Mouse (Mus musculus): ENCODE results near the gene Nr1d1. TPM values are rescaled to one million over a fixed set of nuclear protein-coding genes. Genes with fewer than 3 reads are reported as not detected.

Nr1d1 gene
- 27.2 and 64.4 TPM in 2 replicates for polyA plus RNA-seq (2015; fragmentation: Nextera tagmentation; extraction: Ambion mirVana)

DNA sequence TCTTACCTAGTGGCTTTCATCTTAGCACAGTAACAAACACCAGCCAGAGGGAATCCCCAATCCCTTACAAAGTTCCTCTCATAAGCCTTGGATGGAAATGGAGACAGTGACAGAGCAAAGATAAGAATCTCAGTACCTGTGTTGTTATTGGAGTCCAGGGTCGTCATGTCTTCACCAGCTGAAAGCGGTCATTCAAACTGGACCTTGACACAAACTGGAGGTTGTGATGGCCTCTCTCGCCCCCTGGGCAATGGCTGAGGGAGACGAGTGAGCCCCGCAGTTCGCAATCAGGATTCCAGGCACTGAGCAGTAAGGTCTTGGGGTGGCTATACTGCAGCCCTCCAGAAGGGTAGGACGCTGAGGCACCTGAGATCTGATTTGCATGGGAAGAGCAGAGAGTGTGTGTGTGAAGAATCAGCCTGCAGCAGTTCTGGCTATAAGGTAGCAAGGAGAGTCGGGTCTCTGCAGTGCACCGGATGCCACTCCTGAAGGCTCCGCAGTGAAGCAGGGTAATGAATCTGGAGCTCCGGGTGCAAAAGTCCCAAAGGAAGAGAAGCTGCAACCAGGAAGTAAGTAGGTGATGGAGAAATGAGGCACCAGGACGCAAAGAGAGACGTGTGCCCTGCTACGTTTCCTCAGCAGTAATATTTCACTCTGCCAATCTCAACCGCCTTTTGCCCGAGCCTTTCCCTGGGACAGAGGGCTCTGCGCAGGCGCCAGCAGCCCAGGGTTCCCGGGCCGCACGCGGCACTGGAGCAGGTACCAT, at the start of gene Nr1d1:
Gene Nr1d1, minus strand, starts transcription at position 752 of the 766 bp plus-strand sequence.

DNA sequence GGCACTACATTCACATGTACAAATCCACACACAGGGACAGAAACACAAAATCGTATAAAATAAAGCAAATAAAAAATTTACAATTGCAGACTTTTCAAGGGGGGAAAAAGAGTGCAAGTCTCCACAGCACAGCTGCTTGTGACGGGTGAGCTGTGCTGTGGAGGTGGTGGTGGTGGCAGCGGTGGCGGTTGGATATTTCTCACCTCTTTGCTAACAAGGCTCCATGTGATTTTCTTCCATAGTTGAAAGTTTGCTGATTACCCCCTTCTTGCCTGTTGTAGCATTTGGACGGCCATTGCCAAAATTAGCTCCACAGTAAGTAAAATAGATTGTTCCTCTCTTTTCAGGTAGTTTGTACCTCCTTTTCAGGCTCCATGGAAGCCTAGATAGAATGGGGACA, 29.5 kb upstream of the Nr1d1 start, which contains the start of gene Casc3:
Gene Casc3, plus strand, starts transcription at position 301 of the 400 bp plus-strand sequence.

GRCm38 (mm10) chr11:98795015-98795713, 20.0 kb upstream of the Nr1d1 start, which contains the start of gene Msl1:
Msl1 (plus strand) TSS chr11:98795516.

DNA sequence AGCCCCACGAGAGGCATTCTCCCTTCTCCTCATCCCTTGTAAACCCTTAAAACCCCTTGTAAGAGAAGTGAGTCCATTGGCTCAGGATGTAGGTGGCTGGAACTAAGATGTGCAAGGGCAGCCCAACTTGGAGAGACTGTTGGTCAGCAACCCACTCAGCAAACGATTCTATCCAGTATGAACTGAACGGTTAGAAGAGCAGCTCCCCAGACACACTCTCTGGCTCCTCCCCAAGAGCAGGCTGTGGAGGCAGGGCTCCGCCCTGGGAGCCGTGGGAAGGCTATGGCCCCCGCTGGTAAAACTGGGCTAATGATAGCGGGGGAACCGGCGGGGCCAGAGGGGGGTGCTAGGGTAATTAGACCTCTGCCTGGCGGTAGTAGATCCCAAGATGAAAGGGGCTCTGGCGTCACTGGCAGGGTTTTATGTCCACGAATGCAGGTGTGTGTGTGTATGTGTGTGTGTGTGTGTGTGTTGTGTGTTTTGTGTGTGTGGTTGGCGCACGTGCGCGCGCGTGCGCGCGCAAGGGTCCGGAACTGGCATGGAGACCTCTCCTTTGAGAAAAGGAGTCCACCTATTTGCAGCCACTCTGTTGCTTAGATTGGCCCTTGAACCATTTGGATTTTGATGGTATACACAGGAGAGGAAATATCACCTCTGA, 34.6 kb downstream of the Nr1d1 start, which contains the start of gene Thra:
Gene Thra, plus strand, starts transcription at position 246 of the 658 bp plus-strand sequence.

DNA sequence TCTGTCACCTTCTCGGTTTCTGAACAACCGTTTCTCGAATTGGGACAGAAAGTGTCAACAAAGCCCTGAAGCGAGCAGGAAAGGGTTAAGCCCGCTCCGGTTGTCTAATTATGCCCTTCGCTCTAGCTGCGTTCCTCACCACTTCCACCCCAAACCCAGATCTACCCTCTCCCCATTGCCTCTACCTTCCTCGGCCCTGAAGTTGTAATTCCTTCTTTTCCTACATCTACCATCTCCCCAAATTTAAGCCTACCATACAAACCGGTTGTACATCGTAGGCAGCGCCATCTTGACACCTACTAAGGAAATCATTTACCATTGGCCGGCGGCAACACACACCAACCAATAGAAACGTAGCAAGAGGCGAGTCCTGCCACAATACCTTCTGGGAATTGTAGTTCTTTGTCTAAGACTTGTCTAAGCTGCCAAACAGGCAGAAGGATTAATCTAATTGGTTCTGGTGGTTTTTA, 46.0 kb downstream of the Nr1d1 start, which contains the start of gene Med24:
Gene Med24, minus strand, starts transcription at position 317 of the 470 bp plus-strand sequence.

Other genes with a start within 250 kb of the Nr1d1 start
- 0.21 and 0.30 TPM in 2 replicates for gene Ikzf3, start 229.3 kb downstream of the Nr1d1 start, polyA plus RNA-seq (2015; fragmentation: Nextera tagmentation; extraction: Ambion mirVana)
- gene Zpbp2, start 224.2 kb downstream of the Nr1d1 start, polyA plus RNA-seq (2015; fragmentation: Nextera tagmentation; extraction: Ambion mirVana) = 0.66 and 1.1 TPM in 2 replicates
- gene Ormdl3, start 188.0 kb downstream of the Nr1d1 start, polyA plus RNA-seq (2015; fragmentation: Nextera tagmentation; extraction: Ambion mirVana) = 55.8 and 86.2 TPM in 2 replicates
- gene Lrrc3c, start 177.0 kb downstream of the Nr1d1 start, polyA plus RNA-seq (2015; fragmentation: Nextera tagmentation; extraction: Ambion mirVana) = not detected in 2 replicates
- gene Gm12355, start 149.7 kb downstream of the Nr1d1 start, polyA plus RNA-seq (2015; fragmentation: Nextera tagmentation; extraction: Ambion mirVana) = 0.52 and 0.90 TPM in 2 replicates
- not detected in 2 replicates for gene Gsdma3, start 149.0 kb downstream of the Nr1d1 start, polyA plus RNA-seq (2015; fragmentation: Nextera tagmentation; extraction: Ambion mirVana)
- gene Gsdma2, start 128.6 kb downstream of the Nr1d1 start, polyA plus RNA-seq (2015; fragmentation: Nextera tagmentation; extraction: Ambion mirVana) = 0.25 TPM in 1 of 2 replicates, not detected in the other
- 0.14 TPM in 1 of 2 replicates, not detected in the other for gene Gsdma, start 111.0 kb downstream of the Nr1d1 start, polyA plus RNA-seq (2015; fragmentation: Nextera tagmentation; extraction: Ambion mirVana)
- gene Psmd3, start 92.8 kb downstream of the Nr1d1 start, polyA plus RNA-seq (2015; fragmentation: Nextera tagmentation; extraction: Ambion mirVana) = 100 and 141 TPM in 2 replicates
- gene Csf3, start 74.1 kb downstream of the Nr1d1 start, polyA plus RNA-seq (2015; fragmentation: Nextera tagmentation; extraction: Ambion mirVana) = 0.22 TPM in 1 of 2 replicates, not detected in the other
- 18.5 and 26.8 TPM in 2 replicates for gene Med24, start 45.9 kb downstream of the Nr1d1 start, polyA plus RNA-seq (2015; fragmentation: Nextera tagmentation; extraction: Ambion mirVana)
- gene Thra, start 34.7 kb downstream of the Nr1d1 start, polyA plus RNA-seq (2015; fragmentation: Nextera tagmentation; extraction: Ambion mirVana) = 31.4 and 43.5 TPM in 2 replicates
- 17.3 and 19.8 TPM in 2 replicates for gene Msl1, start 20.2 kb upstream of the Nr1d1 start, polyA plus RNA-seq (2015; fragmentation: Nextera tagmentation; extraction: Ambion mirVana)
- gene Casc3, start 29.6 kb upstream of the Nr1d1 start, polyA plus RNA-seq (2015; fragmentation: Nextera tagmentation; extraction: Ambion mirVana) = 21.9 and 22.8 TPM in 2 replicates
- 0.41 and 0.91 TPM in 2 replicates for gene Rapgefl1, start 61.5 kb upstream of the Nr1d1 start, polyA plus RNA-seq (2015; fragmentation: Nextera tagmentation; extraction: Ambion mirVana)
- 1.8 and 2.6 TPM in 2 replicates for gene Wipf2, start 88.3 kb upstream of the Nr1d1 start, polyA plus RNA-seq (2015; fragmentation: Nextera tagmentation; extraction: Ambion mirVana)
- 3.4 and 7.5 TPM in 2 replicates for gene Cdc6, start 132.5 kb upstream of the Nr1d1 start, polyA plus RNA-seq (2015; fragmentation: Nextera tagmentation; extraction: Ambion mirVana)
- 22.0 and 23.3 TPM in 2 replicates for gene Rara, start 152.5 kb upstream of the Nr1d1 start, polyA plus RNA-seq (2015; fragmentation: Nextera tagmentation; extraction: Ambion mirVana)
- 0.65 and 1.4 TPM in 2 replicates for gene Gjd3, start 207.7 kb upstream of the Nr1d1 start, polyA plus RNA-seq (2015; fragmentation: Nextera tagmentation; extraction: Ambion mirVana)
- 45.7 and 47.9 TPM in 2 replicates for gene Top2a, start 248.9 kb upstream of the Nr1d1 start, polyA plus RNA-seq (2015; fragmentation: Nextera tagmentation; extraction: Ambion mirVana)